Mouse (Mus musculus) CH12.LX (cell line): Measurements from ENCODE around the gene Trub1. TPM values are rescaled to one million over a fixed set of nuclear protein-coding genes. Genes with fewer than 3 reads are reported as not detected.

Experiments
- DNase-seq: peaks from one replicate; pipeline ENCODE4 v3.0.0-alpha.2; 2013; ENCODE audit errors: extremely low read depth
- H3K27ac ChIP-seq: 2 replicates; pipeline ENCODE4 v1.5.1; 2012; ENCODE audit warnings: low read depth, mild to moderate bottlenecking, control low read depth, moderate library complexity; ENCODE audit not compliant: insufficient read depth
- H3K27me3 ChIP-seq: replicated peaks from 2 replicates; pipeline ENCODE3; 2012; ENCODE audit warnings: inconsistent platforms
- H3K36me3 ChIP-seq, 2 experiments: replicated peaks in 1 of 2; 2 replicates each; pipeline versions ENCODE3 to v1.6.1; 2012; ENCODE audit warnings: inconsistent platforms in 1 of 2, low read length in 1 of 2, mild to moderate bottlenecking in 1 of 2, mixed read lengths in 1 of 2, moderate library complexity in 1 of 2; ENCODE audit not compliant: control insufficient read depth in 1 of 2, insufficient read depth in 1 of 2
- H3K4me1 ChIP-seq, 2 experiments: 2 replicates each; pipeline ENCODE4 v1.6.1; 2012; ENCODE audit warnings: inconsistent platforms in 1 of 2, moderate library complexity in 1 of 2; ENCODE audit not compliant: insufficient read depth in 2 of 2, control insufficient read depth in 1 of 2
- H3K4me2 ChIP-seq: 2 replicates; pipeline ENCODE4 v1.6.1; 2012; ENCODE audit warnings: low read depth, mild to moderate bottlenecking, control low read depth; ENCODE audit not compliant: poor library complexity, insufficient read depth, severe bottlenecking
- H3K4me3 ChIP-seq, 3 experiments: fragments of 150-350 bp in 1 of 3; sonication (generic) in 1 of 3; replicated peaks in 1 of 3; 2 replicates each; pipeline versions ENCODE3 to v1.5.1; 2011 to 2012; ENCODE audit warnings: low read depth in 2 of 3, low read length in 2 of 3, mild to moderate bottlenecking in 2 of 3, moderate library complexity in 2 of 3, control low read depth in 1 of 3, improper control_type of control experiment in 1 of 3, inconsistent platforms in 1 of 3, mixed read lengths in 1 of 3; ENCODE audit not compliant: poor library complexity in 1 of 3
- H3K79me2 ChIP-seq: replicated peaks from 2 replicates; pipeline ENCODE4 v1.6.1; 2012; ENCODE audit warnings: mild to moderate bottlenecking, moderate library complexity; ENCODE audit not compliant: control insufficient read depth, poor library complexity, insufficient read depth, severe bottlenecking; ENCODE audit errors: extremely low read depth
- H3K9ac ChIP-seq: 2 replicates; pipeline ENCODE4 v1.6.1; 2012; ENCODE audit warnings: low read depth, mild to moderate bottlenecking, control low read depth, moderate library complexity; ENCODE audit not compliant: insufficient read depth
- H3K9me3 ChIP-seq: replicated peaks from 2 replicates; pipeline ENCODE3; 2012; ENCODE audit warnings: low read length, inconsistent platforms, mixed read lengths
- BHLHE40 ChIP-seq: IDR thresholded peaks from 2 replicates; pipeline ENCODE4 v1.6.1; 2011; ENCODE audit warnings: mild to moderate bottlenecking, low read depth, low read length, improper control_type of control experiment
- CHD1 ChIP-seq: IDR thresholded peaks from 2 replicates; pipeline ENCODE4 v1.6.1; 2012; ENCODE audit warnings: low read depth, low read length, improper control_type of control experiment, inconsistent platforms
- E2F4 ChIP-seq: IDR thresholded peaks from 2 replicates; pipeline ENCODE4 v1.6.1; 2011; ENCODE audit warnings: low read depth, low read length, improper control_type of control experiment; ENCODE audit not compliant: insufficient replicate concordance
- EP300 ChIP-seq: IDR thresholded peaks from 2 replicates; pipeline ENCODE4 v1.6.1; 2011; ENCODE audit warnings: low read length, improper control_type of control experiment
- ETS1 ChIP-seq: conservative IDR thresholded peaks from 2 replicates; pipeline ENCODE4 v1.6.1; 2012; ENCODE audit warnings: low read depth, mild to moderate bottlenecking, inconsistent platforms, low read length, improper control_type of control experiment, moderate library complexity
- GABPA ChIP-seq: IDR thresholded peaks from 2 replicates; pipeline ENCODE4 v1.6.1; 2012; ENCODE audit warnings: low read depth, low read length, improper control_type of control experiment, inconsistent platforms; ENCODE audit not compliant: insufficient replicate concordance
- HCFC1 ChIP-seq: IDR thresholded peaks from 2 replicates; pipeline ENCODE4 v1.6.1; 2012; ENCODE audit warnings: low read depth, mild to moderate bottlenecking, inconsistent platforms, low read length, improper control_type of control experiment
- JUN ChIP-seq: IDR thresholded peaks from 2 replicates; pipeline ENCODE4 v1.6.1; 2011; ENCODE audit warnings: low read depth, mild to moderate bottlenecking, low read length, improper control_type of control experiment, moderate library complexity; ENCODE audit not compliant: insufficient read depth
- MAFK ChIP-seq: IDR thresholded peaks from 2 replicates; pipeline ENCODE4 v1.6.1; 2011; ENCODE audit warnings: low read length, improper control_type of control experiment; ENCODE audit not compliant: insufficient replicate concordance
- MAX ChIP-seq: IDR thresholded peaks from 2 replicates; pipeline ENCODE4 v1.6.1; 2011; ENCODE audit warnings: low read length, improper control_type of control experiment
- MAZ ChIP-seq: IDR thresholded peaks from 2 replicates; pipeline ENCODE4 v1.6.1; 2012; ENCODE audit warnings: low read depth, mild to moderate bottlenecking, inconsistent platforms, low read length, improper control_type of control experiment, moderate library complexity
- NRF1 ChIP-seq: IDR thresholded peaks from 2 replicates; pipeline ENCODE4 v1.6.1; 2014; ENCODE audit warnings: low read depth, mild to moderate bottlenecking, inconsistent platforms, low read length, improper control_type of control experiment, moderate library complexity
- PAX5 ChIP-seq: IDR thresholded peaks from 2 replicates; pipeline ENCODE4 v1.6.1; 2012; ENCODE audit warnings: low read length, inconsistent platforms, mixed read lengths
- POLR2AphosphoS2 ChIP-seq: IDR thresholded peaks from 2 replicates; pipeline ENCODE4 v1.6.1; 2011; ENCODE audit warnings: low read depth, low read length, improper control_type of control experiment
- RAD21 ChIP-seq: IDR thresholded peaks from 2 replicates; pipeline ENCODE4 v1.6.1; 2011; ENCODE audit warnings: low read depth, mild to moderate bottlenecking, low read length, improper control_type of control experiment, moderate library complexity
- RCOR1 ChIP-seq: conservative IDR thresholded peaks from 2 replicates; pipeline ENCODE4 v1.6.1; 2012; ENCODE audit warnings: low read depth, mild to moderate bottlenecking, inconsistent platforms, low read length, improper control_type of control experiment
- SIN3A ChIP-seq: IDR thresholded peaks from 2 replicates; pipeline ENCODE4 v1.6.1; 2012; ENCODE audit warnings: low read length, improper control_type of control experiment, inconsistent platforms
- ZKSCAN1 ChIP-seq: IDR thresholded peaks from 2 replicates; pipeline ENCODE4 v1.6.1; 2012; ENCODE audit warnings: low read depth, inconsistent platforms, low read length, improper control_type of control experiment, borderline replicate concordance
- ZMIZ1 ChIP-seq: IDR thresholded peaks from 2 replicates; pipeline ENCODE4 v1.6.1; 2012; ENCODE audit warnings: low read depth, mild to moderate bottlenecking, inconsistent platforms, low read length, improper control_type of control experiment
- ZNF384 ChIP-seq: IDR thresholded peaks from 2 replicates; pipeline ENCODE4 v1.6.1; 2012; ENCODE audit warnings: low read depth, low read length, improper control_type of control experiment, inconsistent platforms
- dilution Hi-C: fragments of 300-500 bp; cut with MboI; formaldehyde crosslinking; loops from 2 replicates; pipeline ENCODE4 v1.14.3; 2020; ENCODE audit warnings: low sequenced_read_pairs; ENCODE audit not compliant: extremely low pct_unique_long_range_greater_than_20kb, extremely low pct_ligation_motif_present
- in situ Hi-C: fragments of 300-500 bp; cut with MboI; formaldehyde crosslinking; loops from 3 replicates; pipeline ENCODE4 v1.14.3; 2019; ENCODE audit warnings: low sequenced_read_pairs, low pct_ligation_motif_present, low pct_unique_long_range_greater_than_20kb, mixed read lengths
- polyA plus RNA-seq: library from polyadenylated mRNA; unstranded; fragments of >175 nt; gene quantifications from 2 replicates; pipeline ENCODE4 v1.2.1, GENCODE M21; 2012; ENCODE audit warnings: low read depth; ENCODE audit not compliant: insufficient read length
- total RNA-seq, 2 experiments: library from RNA; depleted of rRNA; stranded (reverse); fragments of 300-350 nt in 1 of 2; fragments of >200 nt in 1 of 2; gene quantifications; 2 replicates each; pipeline ENCODE4 v1.2.3; 2012 to 2014

The Trub1 gene
- total and polyA plus RNA-seq, 3 experiments: 36.2 to 40.0 (median 36.4) TPM

- H3K9me3 ChIP-seq: no peaks in the 10 kb centered on the region
- H3K4me3 ChIP-seq: no peak overlapping the region
- H3K9ac ChIP-seq: no peak overlapping the region
- peaks cover 0 to 3% of the 10 kb centered on the region in 2 experiments for H3K36me3 ChIP-seq
- H3K27ac ChIP-seq: no peak overlapping the region
- in situ Hi-C loops (no loop called here), dilution Hi-C loops (no loop called here)
- H3K4me1 ChIP-seq: peaks cover 0 to 10% of the 10 kb centered on the region in 2 experiments; a peak in 2 of 4 replicates
- H3K79me2 ChIP-seq: no peaks in the 10 kb centered on the region
- TF ChIP-seq E2F4: no peak
- H3K27me3 ChIP-seq: no peaks in the 10 kb centered on the region
- no peak for DNase-seq
- no peak overlapping the region for H3K4me2 ChIP-seq
These were observed 45.5 kb downstream of the Trub1 start for GRCm38 (mm10) chr19:57498110-57498743.

GRCm38 (mm10) chr19:57498884-57499410 lies 46.2 kb downstream of the Trub1 start:
- no peak for DNase-seq
- TF ChIP-seq ZKSCAN1: no peak
- TF ChIP-seq RCOR1: no peak
- no peak for TF ChIP-seq POLR2AphosphoS2
- no peak for TF ChIP-seq ZMIZ1
- no peak for TF ChIP-seq RAD21
- no peak for TF ChIP-seq SIN3A
- no peak for TF ChIP-seq NRF1
- no peak for TF ChIP-seq EP300
- TF ChIP-seq MAX: no peak
- TF ChIP-seq E2F4: no peak
- TF ChIP-seq ZNF384: no peak
- TF ChIP-seq GABPA: no peak
- no peak for TF ChIP-seq HCFC1
- TF ChIP-seq MAFK: no peak
- TF ChIP-seq PAX5: no peak
- no peak for TF ChIP-seq JUN
- TF ChIP-seq ETS1: no peak
- no peak for TF ChIP-seq MAZ
- no peak for TF ChIP-seq BHLHE40
- TF ChIP-seq CHD1: no peak
- TF ChIP-seq, all 38 proteins: peak for 0
- no peak overlapping the region for H3K9ac ChIP-seq
- dilution Hi-C loops: no loop called here
- in situ Hi-C loops: no loop called here
- H3K4me1 ChIP-seq: peaks cover 0 to 6% of the 10 kb centered on the region in 2 experiments; a peak in 2 of 4 replicates
- peaks cover 0 to 3% of the 10 kb centered on the region in 2 experiments for H3K36me3 ChIP-seq
- H3K4me3 ChIP-seq: no peak overlapping the region
- no peak overlapping the region for H3K4me2 ChIP-seq
- no peaks in the 10 kb centered on the region for H3K27me3 ChIP-seq
- no peak overlapping the region for H3K27ac ChIP-seq
- no peaks in the 10 kb centered on the region for H3K9me3 ChIP-seq
- no peaks in the 10 kb centered on the region for H3K79me2 ChIP-seq
